Comparison of ENCODE assay signal across 8 mouse cellular contexts in genomic region chr16:28928815-28929685, GRCm38 (mm10). TPM values are rescaled to one million over a fixed set of nuclear protein-coding genes. Genes with fewer than 3 reads are reported as not detected.
DNase-seq lines count a peak whose midpoint lies in the region; ATAC-seq and TF ChIP-seq lines count a peak whose summit lies in the region.

Mb21d2 (minus strand) TSS chr16:28929673.

- no peaks in the 10 kb centered on the region for H3K36me3 ChIP-seq in heart, embryonic 11.5 days (ENCODE audit: control insufficient read depth, insufficient read depth, low read length)
- no peaks in the 10 kb centered on the region for H3K36me3 ChIP-seq in kidney, embryonic 15.5 days
- H3K36me3 ChIP-seq in limb, embryonic 12.5 days: no peaks in the 10 kb centered on the region
- no peaks in the 10 kb centered on the region for H3K36me3 ChIP-seq in midbrain, embryonic 14.5 days (ENCODE audit: control insufficient read depth, insufficient read depth, low read length)

- ATAC-seq in heart, embryonic 11.5 days (replicated peaks; ENCODE audit: insufficient number of reproducible peaks, low FRiP score, low TSS enrichment): peak; percentile 19; the same call in 1 of the 2 replicates
- peak; percentile 69 for ATAC-seq in kidney, embryonic 15.5 days (replicated peaks; ENCODE audit: low FRiP score)
- ATAC-seq in limb, embryonic 12.5 days (ENCODE audit: insufficient number of reproducible peaks, insufficient read depth, low FRiP score, low TSS enrichment, low read depth): peak; percentile 33; the same call in 1 of the 2 replicates
- ATAC-seq in midbrain, embryonic 14.5 days (ENCODE audit: low FRiP score, low TSS enrichment): peak; percentile 46

- peak; percentile 55 for TF ChIP-seq POLR2A in embryonic fibroblast, embryonic 13.5 days (IDR thresholded peaks at IDR 0.05; ENCODE audit: low read depth, low read length)

- H3K9me3 ChIP-seq in heart, embryonic 11.5 days (replicated peaks; ENCODE audit: control insufficient read depth, low read length): no peaks in the 10 kb centered on the region
- no peaks in the 10 kb centered on the region for H3K9me3 ChIP-seq in kidney, embryonic 15.5 days (replicated peaks)
- H3K9me3 ChIP-seq in limb, embryonic 12.5 days: no peaks in the 10 kb centered on the region
- H3K9me3 ChIP-seq in midbrain, embryonic 14.5 days (ENCODE audit: control insufficient read depth, low read length): no peaks in the 10 kb centered on the region

- peak; percentile 16 for DNase-seq in thymus, postnatal 4 days
- no peak for DNase-seq in thymus, postnatal 36 days
- DNase-seq in midbrain, embryonic 14.5 days: peak; percentile 80
- peak; percentile 68 for DNase-seq in testis, postnatal 10 days (ENCODE audit: low spot score)

- peak within 1 kb of the TSS; percentile 83 for H3K4me2 ChIP-seq in heart, embryonic 11.5 days
- peak within 1 kb of the TSS; percentile 88 for H3K4me2 ChIP-seq in kidney, embryonic 15.5 days
- H3K4me2 ChIP-seq in limb, embryonic 12.5 days: peak within 1 kb of the TSS; percentile 76
- peak within 1 kb of the TSS; percentile 74 for H3K4me2 ChIP-seq in midbrain, embryonic 14.5 days (ENCODE audit: low read length)

- TF ChIP-seq CTCF in embryonic fibroblast, embryonic 13.5 days (IDR thresholded peaks at IDR 0.05; ENCODE audit: borderline replicate concordance, insufficient read depth, low read length): no peak

- H3K27ac ChIP-seq in embryonic fibroblast, embryonic 13.5 days (ENCODE audit: insufficient read depth, low read length): peak within 1 kb of the TSS; percentile 28; the same call in 1 of the 2 replicates
- H3K27ac ChIP-seq in heart, embryonic 11.5 days (ENCODE audit: low read depth, low read length): peak within 1 kb of the TSS; percentile 91
- H3K27ac ChIP-seq in kidney, embryonic 15.5 days: peak within 1 kb of the TSS; percentile 96
- H3K27ac ChIP-seq in limb, embryonic 12.5 days: peak within 1 kb of the TSS; percentile 92
- H3K27ac ChIP-seq in midbrain, embryonic 14.5 days (replicated peaks; ENCODE audit: low read depth, low read length): peak within 1 kb of the TSS; percentile 97

- H3K9ac ChIP-seq in heart, embryonic 11.5 days (ENCODE audit: low read depth, low read length): peak within 1 kb of the TSS; percentile 91
- H3K9ac ChIP-seq in kidney, embryonic 15.5 days: peak within 1 kb of the TSS; percentile 90
- H3K9ac ChIP-seq in limb, embryonic 12.5 days (replicated peaks): peak within 1 kb of the TSS; percentile 85
- peak within 1 kb of the TSS; percentile 90 for H3K9ac ChIP-seq in midbrain, embryonic 14.5 days (replicated peaks; ENCODE audit: low read length)

- no peaks in the 10 kb centered on the region; the same call in 1 of the 2 replicates for H3K4me1 ChIP-seq in embryonic fibroblast, embryonic 13.5 days (ENCODE audit: control insufficient read depth, insufficient read depth, low read length)
- peaks cover 11% of the 10 kb centered on the region for H3K4me1 ChIP-seq in heart, embryonic 11.5 days (ENCODE audit: control insufficient read depth, insufficient read depth, low read length)
- peaks cover 19% of the 10 kb centered on the region for H3K4me1 ChIP-seq in kidney, embryonic 15.5 days
- H3K4me1 ChIP-seq in limb, embryonic 12.5 days (replicated peaks): peaks cover 13% of the 10 kb centered on the region
- H3K4me1 ChIP-seq in midbrain, embryonic 14.5 days (ENCODE audit: control insufficient read depth, insufficient read depth, low read length): peaks cover 28% of the 10 kb centered on the region

- peak within 1 kb of the TSS; percentile 81 for H3K4me3 ChIP-seq in embryonic fibroblast, embryonic 13.5 days (ENCODE audit: insufficient read depth, low read length)
- peak within 1 kb of the TSS; percentile 91 for H3K4me3 ChIP-seq in heart, embryonic 11.5 days (ENCODE audit: low read depth, low read length)
- H3K4me3 ChIP-seq in kidney, embryonic 15.5 days (replicated peaks): peak within 1 kb of the TSS; percentile 93
- H3K4me3 ChIP-seq in limb, embryonic 12.5 days (replicated peaks): peak within 1 kb of the TSS; percentile 88
- peak within 1 kb of the TSS; percentile 89 for H3K4me3 ChIP-seq in midbrain, embryonic 14.5 days (replicated peaks; ENCODE audit: low read depth, low read length)

- H3K27me3 ChIP-seq in heart, embryonic 11.5 days (ENCODE audit: control insufficient read depth, insufficient read depth, low read length): no peaks in the 10 kb centered on the region
- peaks cover 6% of the 10 kb centered on the region; the same call in 1 of the 2 replicates for H3K27me3 ChIP-seq in kidney, embryonic 15.5 days
- peaks cover 24% of the 10 kb centered on the region; the same call in 1 of the 2 replicates for H3K27me3 ChIP-seq in limb, embryonic 12.5 days
- H3K27me3 ChIP-seq in midbrain, embryonic 14.5 days (ENCODE audit: control insufficient read depth, insufficient read depth, low read length): peaks cover 4% of the 10 kb centered on the region; the same call in 1 of the 2 replicates

- under 1% methylated on average over 69 of the region's 73 CpGs for WGBS in heart, embryonic 11.5 days (ENCODE audit: insufficient replicate concordance)
- WGBS in kidney, embryonic 15.5 days: under 1% methylated on average over 72 of the region's 73 CpGs
- WGBS in limb, embryonic 12.5 days: under 1% methylated on average over 72 of the region's 73 CpGs
- under 1% methylated on average over 73 of the region's 73 CpGs for WGBS in midbrain, embryonic 14.5 days

RNA-seq across cellular contexts. Expression of gene Mb21d2, which starts in this region (rescaled TPM):
- 7.6 and 7.9 TPM in 2 replicates for polyA plus RNA-seq in embryonic fibroblast, embryonic 13.5 days (2011; ENCODE audit: insufficient read length, low read depth, missing spikeins)
- 5.8 and 6.9 TPM in 2 replicates for polyA plus RNA-seq in heart, embryonic 11.5 days (2014; fragmentation: Nextera tagmentation; extraction: Ambion mirVana)
- 6.7 and 8.0 TPM in 2 replicates for polyA plus RNA-seq in kidney, embryonic 15.5 days (2015; fragmentation: Nextera tagmentation; extraction: Ambion mirVana)
- 7.9 and 9.6 TPM in 2 replicates for polyA plus RNA-seq in limb, embryonic 12.5 days (2016; fragmentation: Nextera tagmentation; extraction: Ambion mirVana)
- 18.0 TPM in 2 replicates for polyA plus RNA-seq in midbrain, embryonic 14.5 days (2014; fragmentation: Nextera tagmentation; extraction: Ambion mirVana)

Comparison
In these comparisons a context has a peak if more than half of its experiments do, and no peak if none do; other contexts are left out.
1. DNase-seq: peak in thymus, postnatal 4 days (single experiment), midbrain, embryonic 14.5 days (single experiment) and testis, postnatal 10 days (single experiment); none in thymus, postnatal 36 days (0 of 2).
2. H3K27ac ChIP-seq: peak in every context shown above with its lines; median percentile 97 in midbrain, embryonic 14.5 days; 96 in kidney, embryonic 15.5 days; 92 in limb, embryonic 12.5 days; 91 in heart, embryonic 11.5 days; 28 in embryonic fibroblast, embryonic 13.5 days.
3. ATAC-seq: peak in every context shown above with its lines; median percentile 69 in kidney, embryonic 15.5 days; 46 in midbrain, embryonic 14.5 days; 33 in limb, embryonic 12.5 days; 19 in heart, embryonic 11.5 days.
4. Peak in every context shown above with its lines, with median percentiles within 50 percentile points of each other: H3K4me3 ChIP-seq, H3K4me2 ChIP-seq and H3K9ac ChIP-seq.